Mouse (Mus musculus) urinary bladder, adult 18-20 months (tissue): ENCODE results near the gene Gm43302.
"Not testable (repeated sequence)": the region's sequence is repeated elsewhere in the genome, so short reads cannot be mapped to it uniquely, and the experiment has no call there.

ENCODE experiments used
- DNase-seq, 2 experiments: peaks; one replicate each; pipeline ENCODE4 v3.0.0; 2022; ENCODE audit warnings: low spot score in 2 of 2, mixed read lengths in 2 of 2

The Gm43302 gene

DNA sequence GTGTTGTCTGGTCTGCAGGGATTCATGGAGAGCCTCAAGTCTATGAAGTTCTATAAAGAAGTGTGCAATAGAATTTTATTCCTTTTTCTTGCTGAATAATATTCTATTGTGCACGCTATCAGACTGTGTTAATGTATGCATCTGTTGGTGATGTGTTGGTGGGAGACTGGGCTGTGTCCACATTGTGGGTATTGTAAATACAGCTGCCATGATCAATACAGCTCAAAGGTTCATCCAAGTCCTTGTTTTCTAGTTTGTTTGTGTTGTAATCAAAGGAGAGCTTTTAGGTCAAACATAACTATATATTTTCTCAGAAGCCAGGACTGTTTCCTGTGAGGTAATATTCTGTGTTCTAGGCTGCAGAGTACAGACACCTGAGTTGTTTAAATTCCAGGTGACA is 94.3 kb downstream of the Gm43302 start:
- not testable (repeated sequence) for DNase-seq

DNA sequence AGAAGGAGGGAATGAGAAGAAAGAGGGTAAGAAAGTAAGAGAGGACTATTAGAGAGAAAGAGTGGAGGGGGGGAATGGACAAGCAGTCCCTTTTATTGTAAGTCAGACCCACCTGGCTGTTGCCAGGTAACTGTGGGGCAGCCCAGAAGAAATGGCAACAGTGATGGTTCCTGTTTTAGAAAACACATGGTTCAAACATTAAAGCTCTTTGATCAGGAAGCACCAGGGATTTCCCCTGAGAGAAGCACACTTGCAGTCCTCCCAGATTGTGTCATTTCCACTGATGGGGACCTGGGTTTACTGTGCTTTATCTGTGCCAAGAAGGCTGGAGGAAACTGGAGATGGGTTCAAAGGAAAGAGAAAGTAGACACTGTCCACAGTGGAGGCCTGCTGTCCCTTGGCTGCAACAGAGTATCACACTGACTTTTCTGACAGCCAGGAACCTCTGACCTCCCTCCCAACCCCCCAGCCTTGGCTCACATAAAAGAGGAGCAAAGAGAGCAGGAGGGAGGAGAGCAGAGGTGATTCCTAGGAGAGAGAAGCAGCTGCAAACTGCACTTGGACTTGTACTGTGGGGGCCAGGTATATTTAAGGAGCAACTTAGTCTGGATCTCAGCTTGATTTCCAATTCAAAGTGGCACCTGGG is 95.5 kb downstream of the Gm43302 start:
- DNase-seq = not testable (repeated sequence)

- not testable (repeated sequence) for DNase-seq
These were observed 97.2 kb downstream of the Gm43302 start for GRCm38 (mm10) chr5:105196308-105196707.

GRCm38 (mm10) chr5:105192536-105192935 is 101.0 kb downstream of the Gm43302 start:
- DNase-seq = not testable (repeated sequence)

GRCm38 (mm10) chr5:105181446-105181845 is 112.0 kb downstream of the Gm43302 start:
- no peak for DNase-seq
